Mouse (Mus musculus): Measurements from ENCODE around the gene Wdr27.
A peak's percentile ranks its signal among the peaks of the same experiment; 100 is the strongest.
"Not testable (repeated sequence)": the region's sequence is repeated elsewhere in the genome, so short reads cannot be mapped to it uniquely, and the experiment has no call there.

The Wdr27 gene

DNA sequence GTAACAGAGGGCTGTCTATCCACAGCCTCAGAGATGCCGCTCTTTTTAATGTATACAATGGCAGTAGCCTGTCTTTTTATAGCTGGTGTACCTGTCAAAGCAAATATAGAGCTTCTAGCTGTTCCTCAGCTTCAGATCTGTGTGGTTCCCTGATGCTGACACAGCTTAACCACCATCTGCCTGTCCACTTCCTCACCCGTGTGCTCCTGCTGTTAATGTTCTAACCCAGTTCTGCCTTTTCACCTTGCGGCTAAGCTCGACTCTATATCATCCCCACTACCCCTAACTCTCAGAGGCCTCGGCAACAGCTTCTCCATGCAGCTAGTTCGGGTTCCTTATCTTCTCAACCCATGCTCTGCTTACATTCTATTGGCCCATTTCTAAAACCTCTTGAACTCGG, 12.3 kb downstream of the Wdr27 start:
- DNase-seq (ENCODE audit: low spot score in 2 of 2): no peak

DNA sequence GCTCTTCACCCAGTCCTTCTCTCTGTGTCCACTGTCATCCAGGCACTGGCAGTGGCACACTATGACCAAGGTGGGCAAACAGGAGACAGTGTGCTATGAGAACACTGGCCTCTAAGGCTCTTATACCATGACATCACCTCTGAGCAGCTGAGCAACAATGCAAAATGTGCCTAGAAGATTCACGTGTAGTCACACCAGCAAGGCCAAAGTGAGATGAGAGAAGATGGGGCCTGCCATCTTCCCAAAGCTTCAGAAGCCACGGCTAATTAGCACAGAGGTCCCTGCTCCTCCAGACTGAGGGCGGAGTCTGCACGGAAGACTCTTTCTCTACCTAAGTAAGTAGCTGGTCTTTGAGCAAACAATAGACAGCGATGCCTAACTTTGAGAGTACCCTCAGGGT, 14.3 kb downstream of the Wdr27 start:
- no peak for DNase-seq (ENCODE audit: low spot score in 2 of 2)

DNA sequence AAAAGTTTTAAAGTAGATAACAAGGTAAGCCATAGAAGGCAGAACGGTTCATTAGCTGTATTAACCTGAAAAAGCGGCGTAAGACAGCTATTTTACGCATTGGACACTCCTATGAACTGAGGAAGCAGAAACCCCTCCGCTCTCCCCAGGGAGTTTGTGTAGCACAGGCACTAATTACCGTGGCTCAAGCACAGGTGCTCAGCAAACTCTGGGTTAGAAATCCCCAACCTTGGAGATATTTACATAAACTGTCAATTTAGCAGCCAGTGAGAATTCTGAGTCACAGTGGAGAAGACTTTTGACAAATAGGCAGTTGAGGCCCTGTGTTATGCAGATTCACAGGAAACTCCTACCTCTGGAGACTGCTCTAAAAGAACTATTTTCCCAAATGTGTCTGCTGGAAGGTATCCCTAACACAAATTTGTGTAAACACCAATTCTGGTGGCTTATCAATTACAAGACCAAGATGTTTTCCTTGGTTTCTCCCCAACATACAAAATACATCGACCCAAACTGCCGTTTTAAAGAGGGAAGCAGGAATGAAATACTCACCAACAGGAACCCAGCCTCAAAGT, 15.2 kb downstream of the Wdr27 start:
- no peak for DNase-seq (ENCODE audit: low spot score in 2 of 2)

DNA sequence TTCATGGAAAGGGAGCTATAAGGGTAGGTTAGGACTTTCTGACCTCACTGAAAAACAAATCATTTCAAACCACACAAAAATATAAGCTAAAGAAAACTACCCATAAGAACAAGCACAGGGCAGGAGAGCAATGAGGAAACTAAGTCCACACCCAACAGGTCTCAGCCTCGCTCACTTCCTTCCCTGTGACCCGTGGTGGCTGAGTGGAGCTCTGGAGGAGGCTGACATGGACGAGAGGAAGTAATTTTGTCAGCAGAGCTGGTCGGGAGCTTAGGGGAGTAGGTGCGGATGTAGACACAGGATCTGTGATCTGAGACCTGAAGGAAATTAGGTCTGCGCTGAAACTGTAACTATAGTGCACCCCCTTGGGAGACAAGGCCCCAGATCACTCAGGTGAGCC, 21.4 kb downstream of the Wdr27 start:
- no peak for DNase-seq (ENCODE audit: low spot score in 2 of 2)

DNA sequence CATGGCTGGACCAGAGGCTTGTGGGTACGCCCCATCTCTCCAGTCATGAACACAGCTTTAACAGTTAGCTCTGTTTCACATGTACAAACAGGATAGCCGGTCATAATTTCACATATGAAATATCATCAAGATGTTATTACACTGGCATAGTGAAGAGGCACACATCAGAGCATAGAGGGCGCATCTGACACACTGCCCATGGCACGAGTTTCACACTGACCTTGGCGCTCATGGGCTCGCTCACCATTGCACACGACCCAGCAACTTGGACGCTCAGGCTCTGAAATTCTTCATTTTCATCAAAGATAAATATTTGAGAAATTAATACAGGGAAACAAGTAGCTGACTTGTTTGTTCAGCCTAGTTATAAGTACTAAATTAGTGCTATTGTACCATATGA, 25.1 kb downstream of the Wdr27 start:
- DNase-seq (ENCODE audit: low spot score in 2 of 2): no peak

DNA sequence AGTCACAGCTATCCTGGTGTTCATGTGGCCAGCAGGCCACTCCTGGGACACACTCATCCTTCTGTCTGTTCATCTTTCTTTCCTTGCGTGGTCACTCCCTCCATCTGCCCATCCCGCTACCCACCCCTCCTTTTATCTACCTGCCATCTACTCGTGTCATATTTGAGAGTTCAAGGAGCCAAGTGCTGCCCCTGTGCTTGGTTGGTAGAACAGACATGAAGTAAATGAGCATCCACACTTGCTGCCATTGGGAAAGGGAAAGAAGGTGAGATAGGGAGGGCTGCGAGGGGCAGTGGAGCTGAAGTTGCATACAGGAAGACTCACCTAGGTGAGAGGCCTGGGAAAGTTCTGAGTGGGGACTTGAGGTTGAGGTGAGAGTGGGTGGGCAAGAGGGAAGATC, 28.6 kb downstream of the Wdr27 start:
- DNase-seq (ENCODE audit: low spot score in 2 of 2): no peak

DNA sequence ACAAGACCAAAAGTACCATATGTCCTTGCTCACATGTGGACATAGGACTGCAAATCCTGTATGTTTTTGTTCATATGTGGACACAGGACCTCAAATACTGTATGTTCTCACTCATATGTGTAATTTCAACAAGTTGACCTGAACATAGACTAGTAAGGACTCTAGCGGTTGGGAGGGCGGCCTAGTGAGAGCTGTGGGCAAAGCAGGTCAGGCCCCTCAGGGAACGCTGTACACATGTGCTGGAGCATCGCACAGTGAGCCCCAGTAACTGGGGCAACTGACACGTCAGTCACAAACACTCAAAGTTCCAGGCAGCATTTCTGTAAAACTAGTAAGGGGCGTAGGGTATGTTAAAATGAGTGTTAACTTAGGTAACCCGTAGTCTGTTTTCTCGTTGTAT, 30.0 kb downstream of the Wdr27 start:
- DNase-seq (ENCODE audit: low spot score in 2 of 2): no peak

DNA sequence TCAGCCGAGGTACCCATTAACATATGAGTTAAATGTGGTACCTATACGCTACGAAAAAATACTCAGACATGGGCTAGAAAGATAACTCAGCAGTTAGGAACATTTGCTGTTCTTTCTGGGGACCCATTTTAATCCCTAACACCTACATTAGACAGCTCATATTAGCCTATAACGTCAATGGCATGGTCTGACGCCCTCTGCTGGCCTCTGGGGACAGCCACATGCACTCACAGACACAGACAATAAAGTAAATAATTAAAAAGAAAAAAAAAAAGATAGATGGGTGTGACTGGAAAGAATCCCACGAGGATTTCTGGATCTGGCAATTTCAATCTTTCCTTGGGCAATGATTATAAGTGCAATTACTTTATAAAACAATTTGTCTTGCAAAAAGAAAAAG, 30.5 kb downstream of the Wdr27 start:
- no peak for DNase-seq (ENCODE audit: low spot score in 2 of 2)

DNA sequence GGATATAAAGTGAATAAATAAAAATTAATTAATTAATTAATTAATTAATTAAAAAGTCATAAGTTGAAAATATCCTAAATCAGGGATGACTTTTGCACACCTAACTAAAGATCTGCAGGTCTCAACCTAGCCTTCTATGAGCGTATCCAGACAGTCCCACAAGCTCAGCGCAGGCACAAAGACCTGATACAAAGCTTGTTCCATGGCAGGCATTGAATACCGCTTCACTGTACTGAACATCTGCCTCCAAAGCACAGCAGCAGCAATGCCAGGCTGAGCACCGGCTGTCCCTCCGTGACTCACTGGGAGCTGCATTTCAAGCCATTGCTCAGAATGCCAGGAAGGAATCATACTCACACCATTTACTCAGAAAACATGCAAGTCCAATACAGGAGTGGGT, 32.2 kb downstream of the Wdr27 start:
- no peak for DNase-seq (ENCODE audit: low spot score in 2 of 2)

DNA sequence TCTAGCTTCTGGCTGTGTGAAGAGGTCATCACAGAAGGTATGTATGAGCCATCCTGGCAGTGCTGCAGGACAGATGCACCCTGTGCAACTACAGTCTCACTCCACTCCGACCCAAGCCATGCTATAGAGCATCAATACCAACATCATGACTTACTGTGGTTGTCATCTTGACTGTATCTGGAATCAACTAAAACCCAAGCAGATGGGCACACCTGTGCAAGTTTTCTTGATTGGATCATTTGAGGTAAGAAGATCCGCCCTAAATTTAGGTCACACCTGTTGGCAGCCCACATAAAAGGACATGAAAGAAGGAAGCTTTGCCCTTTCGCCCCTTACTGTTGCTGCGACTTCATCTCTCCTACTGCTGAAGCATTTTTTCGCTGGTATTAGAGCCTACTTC, 33.6 kb downstream of the Wdr27 start:
- DNase-seq (ENCODE audit: low spot score in 2 of 2): no peak

DNA sequence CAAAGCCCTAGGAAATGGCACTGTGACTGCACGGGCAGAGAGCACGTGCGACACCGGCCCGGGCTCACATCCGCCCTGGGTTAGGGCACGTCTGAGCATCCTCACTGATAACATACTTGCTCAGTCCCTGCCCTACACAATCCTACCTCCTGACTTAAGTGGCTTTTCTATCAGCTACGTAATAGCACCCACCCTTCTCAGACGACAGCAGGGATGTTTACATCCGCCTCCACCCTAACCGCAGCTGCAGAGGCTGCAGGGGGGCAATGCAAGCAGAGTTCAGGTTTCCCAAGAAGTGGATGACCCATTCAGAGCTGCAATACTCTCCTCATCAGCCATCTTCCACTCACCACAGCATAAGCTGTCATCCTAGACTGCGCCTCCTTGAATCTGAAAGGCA, 35.8 kb downstream of the Wdr27 start:
- no peak for DNase-seq (ENCODE audit: low spot score in 2 of 2)

DNA sequence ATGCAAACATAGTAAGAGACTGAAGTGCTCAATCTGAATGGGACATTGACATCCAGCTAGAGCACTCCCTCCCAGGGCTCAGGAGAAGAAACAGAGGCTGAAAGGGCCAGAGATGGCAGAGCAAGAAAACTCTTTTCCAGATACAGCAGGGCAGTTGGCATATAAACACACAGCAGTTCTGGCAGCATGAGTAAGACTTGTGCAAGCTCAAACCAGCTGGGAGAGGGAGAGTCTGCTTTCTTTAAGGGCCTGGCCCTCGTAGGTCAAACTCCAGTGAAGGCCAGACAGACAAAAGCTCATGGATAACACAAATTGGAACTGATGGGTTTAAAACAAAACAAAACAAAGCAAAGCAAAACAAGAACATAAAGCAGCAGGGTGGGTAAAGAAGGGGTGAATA, 36.3 kb downstream of the Wdr27 start:
- DNase-seq (ENCODE audit: low spot score in 2 of 2): no peak

DNA sequence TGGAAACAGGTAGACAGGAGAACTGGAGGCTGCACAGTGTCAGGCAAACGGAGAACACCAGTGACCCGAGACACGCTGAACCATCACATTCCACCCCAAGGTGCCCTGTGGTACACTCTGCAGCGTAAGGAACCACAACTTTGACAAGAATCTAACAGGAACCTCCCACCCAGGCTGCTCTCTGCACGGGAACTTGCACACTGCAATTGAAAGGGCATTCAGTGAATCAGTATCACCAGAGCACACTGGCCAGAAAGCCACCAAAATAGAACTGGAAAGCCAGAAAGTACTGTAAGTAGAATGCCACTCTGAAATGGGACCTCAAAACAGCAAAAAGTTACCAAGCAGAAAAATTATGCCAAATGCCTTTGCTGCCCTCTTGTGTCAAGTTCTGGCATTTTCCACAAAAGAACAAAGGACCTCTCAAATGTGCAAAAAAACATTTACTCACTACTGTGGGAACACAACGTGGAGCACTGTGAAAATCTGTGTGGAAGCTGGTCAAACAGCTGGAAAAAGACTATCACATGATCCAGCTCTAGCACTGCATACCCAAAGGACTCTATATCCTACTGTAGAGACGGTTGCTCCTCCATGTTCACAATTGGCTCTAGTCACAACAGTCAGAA, 38.2 kb downstream of the Wdr27 start:
- peak; percentile 48 to 71 for DNase-seq (ENCODE audit: low spot score in 2 of 2)

DNA sequence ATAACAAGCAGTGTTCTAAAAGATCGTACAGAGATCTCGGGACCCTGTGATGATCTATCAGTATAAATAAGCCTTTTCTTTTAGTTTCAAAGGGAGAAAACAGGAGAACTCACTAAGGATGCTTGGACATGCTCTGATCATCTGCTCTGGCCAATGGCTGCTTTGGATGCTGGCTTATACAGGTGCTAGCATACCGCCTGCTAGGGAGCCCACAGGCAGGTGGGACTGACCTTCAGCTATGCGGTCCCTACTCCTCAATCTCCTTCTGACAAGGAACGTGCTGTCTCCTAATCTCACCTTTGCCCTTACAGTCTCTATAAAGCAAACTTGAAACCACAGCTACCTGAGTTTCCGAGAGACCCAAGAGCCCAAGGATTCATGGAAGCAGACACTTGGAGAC, 38.8 kb downstream of the Wdr27 start:
- DNase-seq (ENCODE audit: low spot score in 2 of 2): no peak

DNA sequence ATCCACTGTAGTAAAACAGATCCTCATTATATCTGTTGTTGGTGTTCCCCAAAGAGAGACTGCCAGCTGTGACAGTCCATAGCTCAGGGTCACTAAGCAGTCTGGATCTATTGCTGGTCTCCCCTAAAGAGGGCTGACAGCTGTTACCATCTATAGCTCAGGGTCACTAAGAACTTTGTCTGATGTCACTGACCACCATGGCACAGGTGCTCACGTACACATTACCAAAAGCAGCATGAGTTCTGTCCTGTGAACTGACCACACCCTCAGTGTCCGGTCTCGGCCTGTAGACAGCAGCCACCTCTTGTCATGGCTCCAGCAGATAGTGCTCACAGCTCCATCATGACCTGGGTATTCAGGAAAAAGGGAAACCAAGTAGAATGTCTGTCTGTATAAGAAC, 39.7 kb downstream of the Wdr27 start:
- DNase-seq (ENCODE audit: low spot score in 2 of 2): no peak

DNA sequence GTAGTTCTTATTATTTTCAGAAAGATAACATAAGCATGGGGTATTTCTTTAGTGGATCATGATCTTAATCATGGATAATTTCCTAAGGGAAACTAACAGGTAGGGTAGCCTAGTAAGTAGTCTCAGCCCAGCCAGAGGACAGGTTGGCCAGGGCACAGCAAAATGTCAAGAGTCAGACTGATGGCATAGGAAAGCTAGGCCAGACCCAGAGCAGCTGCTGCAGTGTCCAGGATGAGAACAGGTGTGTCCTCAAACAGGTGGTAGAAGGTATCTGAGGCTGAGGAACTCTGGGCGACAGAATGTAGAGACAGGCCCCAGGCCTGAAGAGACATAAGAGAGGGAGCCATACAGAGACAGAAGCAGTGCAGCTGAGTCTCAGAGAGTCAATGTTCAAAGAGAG, 44.0 kb downstream of the Wdr27 start:
- no peak for DNase-seq (ENCODE audit: low spot score in 2 of 2)

DNA sequence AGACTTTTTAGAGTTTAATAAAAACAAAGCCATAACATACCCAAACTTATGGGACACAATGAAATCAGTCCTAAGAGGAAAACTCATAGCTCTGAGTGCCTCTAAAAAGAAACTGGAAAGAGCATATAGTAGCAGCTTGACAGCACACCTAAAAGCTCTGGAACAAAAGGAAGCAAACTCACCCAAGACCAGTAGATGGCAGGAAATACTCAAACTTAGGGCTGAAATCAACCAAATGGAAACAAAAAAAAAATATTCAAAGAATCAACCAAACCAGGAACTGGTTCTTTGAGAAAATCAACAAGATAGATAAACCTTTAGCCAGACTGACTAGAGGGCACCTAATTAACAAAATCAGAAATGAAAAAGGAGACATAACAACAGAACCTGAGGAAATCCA, 47.9 kb downstream of the Wdr27 start:
- DNase-seq (ENCODE audit: low spot score in 2 of 2): not testable (repeated sequence)

DNA sequence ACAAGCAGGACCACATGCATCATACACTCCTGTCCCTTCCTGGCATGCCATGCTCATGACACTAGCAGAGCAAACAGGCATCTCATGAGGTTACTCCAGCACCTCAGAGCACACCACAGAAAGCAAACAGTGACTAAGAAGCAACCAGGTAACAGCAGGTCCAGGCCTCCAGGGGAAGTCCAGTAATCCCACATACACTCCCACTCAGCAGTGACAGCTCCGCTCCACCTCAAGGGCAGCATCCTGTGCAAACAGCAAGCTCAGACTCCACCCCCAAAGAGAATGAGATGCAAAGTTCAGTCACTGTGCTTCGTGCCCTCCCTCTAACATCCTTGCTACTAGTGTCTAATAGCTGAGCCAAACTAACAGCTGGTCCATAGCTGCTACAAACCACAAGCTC, 56.0 kb downstream of the Wdr27 start:
- no peak for DNase-seq (ENCODE audit: low spot score in 2 of 2)

DNA sequence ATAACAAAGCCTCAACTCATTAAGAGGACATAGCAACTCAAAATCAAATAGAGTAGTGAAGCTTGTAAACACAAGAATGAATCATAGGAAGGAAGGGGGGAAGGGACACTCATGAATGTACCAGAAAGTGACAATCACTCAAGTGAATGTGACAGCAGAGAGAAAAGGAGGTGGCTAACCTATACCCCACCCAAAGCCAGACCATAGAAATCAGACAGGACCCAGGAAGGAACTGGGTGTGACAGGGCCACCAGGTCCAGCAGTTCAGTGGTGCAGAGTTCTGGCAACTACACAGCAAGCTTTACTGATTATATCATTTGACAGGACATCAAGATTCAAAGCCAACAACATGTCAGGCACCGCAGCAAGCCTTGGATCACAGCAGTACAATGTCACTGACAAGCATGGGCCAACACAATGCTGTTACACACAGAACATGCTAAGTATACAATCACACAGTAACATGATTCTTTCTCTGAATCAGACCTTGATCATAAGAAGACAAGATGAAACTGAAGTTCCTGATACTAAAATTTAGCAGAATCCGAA, 68.2 kb downstream of the Wdr27 start:
- DNase-seq (ENCODE audit: low spot score in 2 of 2): no peak

DNA sequence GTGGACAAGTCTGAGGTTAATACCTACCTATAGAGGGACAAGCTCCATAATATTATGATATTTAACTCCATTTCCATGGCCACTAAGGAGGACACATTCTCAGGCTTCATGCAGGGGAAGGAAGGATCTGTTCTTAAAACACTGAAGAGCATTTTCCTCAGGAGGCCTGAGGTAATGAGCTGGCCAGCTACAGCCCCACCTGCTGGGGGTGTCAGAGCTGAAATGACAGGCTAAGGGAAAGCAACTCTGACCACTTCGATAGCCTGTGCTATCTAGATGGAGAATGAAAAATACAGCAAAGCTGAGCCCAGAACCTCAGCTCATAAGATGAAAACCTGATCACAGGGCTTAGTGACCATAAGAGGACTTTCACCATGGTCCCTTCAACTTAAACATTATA, 82.7 kb downstream of the Wdr27 start:
- DNase-seq (ENCODE audit: low spot score in 2 of 2): no peak

DNA sequence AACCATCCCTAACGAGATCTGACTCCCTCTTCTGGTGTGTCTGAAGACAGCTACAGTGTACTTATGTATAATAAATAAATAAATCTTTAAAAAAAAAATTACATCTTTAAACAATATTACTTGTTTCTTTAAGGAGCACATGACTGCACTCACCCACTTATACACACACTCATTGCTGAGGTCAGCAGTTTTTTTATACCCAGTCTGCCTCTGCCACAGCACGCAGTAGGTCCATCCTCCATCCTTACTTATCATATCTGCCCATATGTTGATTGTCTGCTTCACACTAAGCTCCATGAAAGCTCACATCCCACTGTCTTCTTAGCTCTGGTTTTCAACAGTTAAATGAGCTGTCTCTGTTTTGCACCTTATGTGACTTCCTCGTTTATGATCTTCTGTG, 95.2 kb downstream of the Wdr27 start:
- DNase-seq (ENCODE audit: low spot score in 2 of 2): no peak

DNA sequence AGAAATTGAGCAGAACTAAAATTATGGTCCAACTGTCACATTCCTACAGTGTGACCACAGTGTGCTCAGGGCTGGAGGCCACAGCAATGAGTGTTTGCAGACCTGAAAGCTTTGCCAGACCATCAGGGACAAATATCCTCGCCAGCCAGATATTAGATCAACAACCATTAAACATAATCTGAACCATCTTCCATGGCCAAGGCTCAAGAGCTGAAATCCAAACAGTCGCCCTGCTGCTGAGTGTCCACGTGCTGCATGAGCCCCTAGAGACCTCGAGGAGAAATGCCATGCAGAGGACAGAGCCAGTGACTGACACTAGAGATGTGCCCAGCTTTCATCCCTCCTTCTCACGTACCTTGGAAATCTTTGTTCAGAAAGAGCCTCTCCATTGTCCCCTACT, 96.1 kb downstream of the Wdr27 start:
- no peak for DNase-seq (ENCODE audit: low spot score in 2 of 2)

DNA sequence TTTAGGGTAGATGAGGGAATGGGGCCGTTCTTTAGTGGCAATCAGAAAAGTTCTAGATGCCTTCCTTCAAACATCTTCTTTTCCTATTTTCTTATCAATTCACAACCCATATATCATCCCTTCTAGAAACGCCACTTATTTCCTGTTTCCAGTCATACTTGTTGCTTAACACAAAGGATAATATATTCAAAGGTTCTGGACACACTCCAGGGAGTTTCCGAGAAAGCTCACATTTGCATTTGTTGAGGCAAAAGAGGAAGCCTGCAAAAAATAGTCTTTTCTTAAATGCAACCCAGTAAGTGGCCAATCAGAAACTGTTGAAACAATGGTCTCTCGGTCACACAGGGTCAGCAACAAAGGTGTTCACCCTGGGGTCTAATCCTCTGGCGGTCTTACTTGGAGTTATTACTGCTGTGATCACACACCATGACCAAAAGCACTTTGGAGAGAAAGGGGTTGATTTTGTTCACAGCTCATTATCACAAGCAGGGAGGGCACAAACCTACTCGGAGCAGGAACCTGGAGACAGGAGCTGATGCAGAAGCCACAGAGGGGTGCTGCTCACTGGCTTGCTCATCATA, 116.2 kb downstream of the Wdr27 start:
- no peak for DNase-seq (ENCODE audit: low spot score in 2 of 2)

DNA sequence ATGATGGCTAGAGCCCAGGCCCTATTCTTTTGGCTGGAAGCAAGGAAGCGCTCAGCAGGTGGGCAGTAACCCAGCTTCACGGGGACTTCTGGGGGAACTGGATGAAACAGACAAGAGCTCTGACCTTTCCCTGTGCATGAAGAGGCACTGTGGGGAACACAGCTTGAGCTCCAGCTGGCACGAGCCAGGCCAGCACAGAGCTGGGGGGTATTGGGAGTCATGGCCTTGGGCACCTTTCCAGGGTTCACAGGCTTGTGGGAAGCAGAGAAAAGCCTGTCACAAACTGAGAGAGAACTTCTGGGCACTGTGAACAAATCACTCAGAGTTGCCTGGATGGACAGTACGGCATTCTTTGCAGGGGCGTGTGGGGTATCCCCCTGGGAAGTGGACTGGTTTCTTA, 118.0 kb downstream of the Wdr27 start:
- DNase-seq (ENCODE audit: low spot score in 2 of 2): peak in 1 of 2 experiments; percentile 40
